Mouse (Mus musculus): Measurements from ENCODE around the gene Rps3a1.

Rps3a1 gene

DNA sequence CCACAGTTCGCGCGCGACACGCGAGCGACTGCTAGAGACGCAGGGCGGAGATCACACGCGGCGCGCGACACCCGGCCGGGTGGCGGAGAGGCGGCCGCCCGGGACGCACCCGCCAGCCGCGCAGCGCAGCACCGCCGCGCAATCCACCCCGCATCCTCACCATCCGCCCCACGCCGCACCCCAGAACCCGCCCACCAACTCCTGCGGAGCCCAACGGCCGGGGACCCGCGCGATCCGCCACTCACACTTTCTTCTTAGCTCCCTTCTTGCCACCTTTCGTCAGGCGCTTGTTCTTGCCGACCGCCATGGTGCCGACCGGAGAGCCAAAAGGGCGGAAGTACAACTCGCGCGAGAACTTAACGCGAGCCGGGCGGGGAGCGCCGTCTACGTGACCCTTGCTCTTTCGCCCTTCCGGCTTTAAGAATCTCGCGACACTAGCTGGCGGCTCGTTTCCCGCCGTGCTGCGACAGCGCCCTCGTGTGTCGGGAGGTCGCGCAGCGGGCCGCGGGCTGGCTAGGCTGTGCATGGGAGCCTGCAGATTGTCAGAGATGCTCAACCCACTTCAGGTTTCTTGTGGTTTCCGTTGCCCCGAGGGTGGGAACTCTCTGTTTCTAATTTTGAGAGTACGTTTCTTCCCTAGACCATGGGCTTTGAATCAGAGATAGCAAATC is at the start of gene Rps3a1:
Gene Rps3a1 (minus strand): TSS at position 440 of the 671 bp plus-strand sequence.
- peak; percentile 99 for DNase-seq (ENCODE audit: low spot score)

DNA sequence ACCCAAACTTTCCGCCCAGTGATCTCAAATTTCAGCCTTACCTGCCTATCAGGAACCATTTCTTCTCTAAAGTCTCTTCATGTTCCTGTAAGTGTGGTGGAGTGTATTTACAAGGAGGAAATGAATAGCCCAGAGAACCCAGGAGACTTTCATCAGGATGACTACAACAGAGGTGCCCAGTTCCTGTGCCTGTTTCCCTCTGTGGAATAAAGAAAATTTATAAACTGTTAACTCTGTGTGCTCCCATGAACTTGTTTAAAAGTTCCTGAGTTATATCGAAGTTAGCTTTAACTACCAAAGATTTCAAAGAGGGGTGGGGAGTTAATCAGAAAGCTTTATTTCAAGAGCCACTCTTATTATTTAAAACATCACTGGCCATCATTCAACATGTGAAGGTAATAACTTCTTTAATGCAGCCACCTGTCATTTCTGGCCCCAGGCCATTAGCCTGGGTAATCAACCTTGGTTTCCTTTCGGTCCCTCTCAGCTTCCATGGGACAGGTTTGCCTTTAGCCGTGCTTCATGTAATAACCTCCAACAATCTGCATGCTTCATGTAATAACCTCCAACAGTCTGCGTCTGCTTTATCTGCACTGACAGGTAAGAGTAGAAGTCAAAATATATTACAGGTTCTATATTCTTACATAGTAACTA is 45.4 kb upstream of the Rps3a1 start:
- no peak for DNase-seq (ENCODE audit: low spot score)

DNA sequence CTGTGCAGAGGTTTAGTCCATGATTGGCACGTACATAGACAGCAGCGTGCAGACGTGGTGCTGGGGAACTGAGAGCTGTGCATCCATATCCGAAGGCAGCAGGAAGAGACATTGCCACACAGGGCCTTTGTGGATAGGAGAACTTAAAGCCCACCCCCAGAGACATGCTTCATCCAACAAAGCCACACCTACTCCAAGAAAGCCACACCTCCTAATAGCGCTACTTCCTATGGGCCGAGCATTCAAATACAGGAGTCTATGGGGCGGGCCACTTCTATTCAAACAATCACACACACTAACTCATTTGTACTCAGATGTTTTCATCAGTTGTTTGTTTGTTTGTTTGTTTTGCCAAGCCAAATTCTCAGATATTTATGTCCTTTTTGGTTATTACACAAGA is 42.0 kb upstream of the Rps3a1 start:
- no peak for DNase-seq (ENCODE audit: low spot score)

DNA sequence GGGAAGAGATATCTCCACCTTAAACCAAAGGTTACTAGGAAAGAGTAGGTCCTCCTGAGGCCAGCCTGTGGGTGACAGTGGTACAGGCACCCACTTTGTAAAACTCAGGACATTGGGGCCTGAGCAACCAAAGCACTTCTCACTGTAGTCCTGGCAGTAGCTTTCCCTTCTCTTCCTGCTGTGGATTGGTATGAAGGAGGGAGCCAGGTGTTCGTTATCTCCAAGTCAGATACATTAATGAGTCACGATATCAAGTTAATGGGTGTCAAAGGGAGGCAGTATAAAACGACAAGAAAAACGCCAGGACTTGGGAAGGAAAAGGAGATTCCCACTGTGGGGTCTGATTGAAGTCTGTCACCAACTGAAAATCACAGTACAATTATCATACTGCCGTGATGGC is 38.6 kb upstream of the Rps3a1 start:
- no peak for DNase-seq (ENCODE audit: low spot score)

GRCm38 (mm10) chr3:86179714-86180113 is 37.2 kb upstream of the Rps3a1 start:
- no peak for DNase-seq (ENCODE audit: low spot score)

GRCm38 (mm10) chr3:86168841-86169425 is 26.4 kb upstream of the Rps3a1 start:
- DNase-seq (ENCODE audit: low spot score) = no peak

- DNase-seq (ENCODE audit: low spot score) = no peak
These were observed 7.0 kb upstream of the Rps3a1 start for GRCm38 (mm10) chr3:86149521-86149920.

DNA sequence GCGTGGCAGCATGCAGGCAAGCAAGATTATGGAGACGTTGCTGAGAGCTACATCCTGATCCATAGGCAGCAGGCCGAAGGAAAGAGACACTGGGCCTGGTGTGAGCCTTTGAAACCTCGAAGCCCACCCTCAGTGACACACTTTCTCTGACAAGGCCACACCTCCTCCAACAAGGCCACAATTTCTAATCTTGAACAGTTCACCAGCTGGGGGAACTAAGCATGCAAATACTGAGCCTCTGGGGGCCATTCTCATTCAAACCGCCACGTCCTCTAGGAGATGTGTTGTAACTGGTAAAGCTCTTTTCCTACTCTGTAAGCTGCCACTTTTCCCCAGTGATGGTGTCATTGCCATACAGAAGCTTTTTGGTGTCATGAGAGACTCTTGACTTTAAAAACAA is 6.6 kb upstream of the Rps3a1 start:
- no peak for DNase-seq (ENCODE audit: low spot score)

GRCm38 (mm10) chr3:86143343-86143742 is 841 bp upstream of the Rps3a1 start:
- DNase-seq (ENCODE audit: low spot score) = no peak

- no peak for DNase-seq (ENCODE audit: low spot score)
These were observed 424 bp upstream of the Rps3a1 start for GRCm38 (mm10) chr3:86142934-86143317.

DNA sequence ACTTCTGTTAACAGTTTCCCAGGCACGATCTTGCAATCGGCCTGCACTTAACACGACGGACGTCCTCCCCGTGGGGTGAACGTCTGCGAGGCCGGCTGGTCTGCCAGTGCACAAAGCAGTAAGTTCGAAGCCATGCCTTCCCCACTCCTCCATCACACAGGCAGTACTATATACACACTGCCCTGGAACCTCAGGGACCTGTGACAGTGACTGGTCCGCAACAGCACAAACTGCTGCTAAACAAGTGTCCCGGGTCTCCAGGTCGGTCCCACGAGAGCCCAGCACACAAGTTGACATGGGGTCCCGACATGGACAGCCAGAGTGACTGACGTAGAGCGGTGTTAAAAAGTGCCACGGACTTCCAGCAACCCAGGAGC is 628 bp downstream of the Rps3a1 start:
- no peak for DNase-seq (ENCODE audit: low spot score)

DNA sequence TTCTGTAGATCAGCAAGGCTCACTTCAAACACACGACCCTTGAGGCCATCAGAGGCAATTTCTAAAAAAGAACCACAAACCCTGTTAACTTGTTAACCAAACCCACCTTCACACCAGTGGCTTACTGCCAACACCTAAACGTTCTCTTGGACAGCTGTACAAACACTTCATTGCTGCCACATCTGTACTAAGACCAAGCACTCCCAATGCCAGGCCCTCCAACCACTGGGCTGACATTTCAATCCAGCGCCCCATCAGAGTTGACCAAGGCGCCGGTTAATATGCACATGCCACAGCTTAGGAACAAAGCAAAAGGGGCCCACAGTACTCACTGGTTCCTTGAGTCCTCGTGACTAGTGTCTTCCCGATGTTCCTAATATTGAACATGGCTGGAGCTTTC is 1.1 kb downstream of the Rps3a1 start:
- no peak for DNase-seq (ENCODE audit: low spot score)

DNA sequence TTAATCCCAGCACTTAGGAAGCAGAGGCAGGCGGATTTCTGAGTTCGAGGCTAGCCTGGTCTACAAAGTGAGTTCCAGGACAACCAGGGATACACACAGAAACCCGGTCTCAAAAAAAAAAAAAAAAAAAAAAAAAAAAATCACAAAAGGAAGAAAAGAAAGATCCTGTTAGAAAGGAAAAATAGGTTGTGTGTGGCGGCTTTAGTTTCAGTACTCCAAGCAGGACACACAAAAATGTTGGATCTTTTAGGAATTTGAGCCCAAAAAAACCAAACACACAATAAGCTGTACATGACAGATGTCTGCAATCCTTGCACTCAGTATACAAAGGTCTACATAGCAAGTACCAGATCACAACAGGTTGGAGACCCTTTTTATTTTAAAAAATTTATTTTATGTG is 2.8 kb downstream of the Rps3a1 start:
- no peak for DNase-seq (ENCODE audit: low spot score)

- no peak for DNase-seq (ENCODE audit: low spot score)
These were observed 5.4 kb downstream of the Rps3a1 start for GRCm38 (mm10) chr3:86136936-86137574.

DNA sequence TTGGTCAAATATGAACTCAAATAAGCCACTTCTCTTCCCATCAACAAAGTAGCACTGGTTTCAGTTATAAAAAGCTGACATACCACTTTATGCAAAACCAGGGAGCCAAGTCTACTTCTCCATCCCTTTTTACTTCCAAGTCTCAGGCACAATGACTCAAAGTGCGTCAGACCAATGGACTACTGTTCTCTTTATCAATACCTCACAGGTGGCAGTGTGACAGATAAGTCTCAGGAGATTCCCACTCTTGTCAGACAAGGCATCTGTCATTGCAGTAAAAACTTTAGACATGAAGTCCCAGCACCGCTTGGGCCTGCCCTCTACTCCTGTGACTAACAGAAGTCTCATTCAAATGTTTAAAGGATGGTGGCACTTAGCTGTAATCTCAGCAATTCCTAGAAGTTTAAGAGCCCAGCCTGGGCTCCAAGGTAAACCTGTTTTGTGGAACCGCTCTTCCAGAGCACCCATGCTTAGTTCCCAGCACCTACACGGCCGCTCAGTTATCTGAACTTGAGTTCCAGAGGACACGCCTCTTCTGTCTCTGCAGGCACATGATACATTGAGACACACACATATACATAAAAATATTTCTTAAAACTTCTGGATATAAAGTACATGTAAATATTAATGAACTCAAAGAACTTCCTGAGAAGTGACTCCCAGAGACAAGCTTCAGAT is 6.5 kb downstream of the Rps3a1 start:
- no peak for DNase-seq (ENCODE audit: low spot score)

- no peak for DNase-seq (ENCODE audit: low spot score)
These were observed 7.4 kb downstream of the Rps3a1 start for GRCm38 (mm10) chr3:86134939-86135638.

DNA sequence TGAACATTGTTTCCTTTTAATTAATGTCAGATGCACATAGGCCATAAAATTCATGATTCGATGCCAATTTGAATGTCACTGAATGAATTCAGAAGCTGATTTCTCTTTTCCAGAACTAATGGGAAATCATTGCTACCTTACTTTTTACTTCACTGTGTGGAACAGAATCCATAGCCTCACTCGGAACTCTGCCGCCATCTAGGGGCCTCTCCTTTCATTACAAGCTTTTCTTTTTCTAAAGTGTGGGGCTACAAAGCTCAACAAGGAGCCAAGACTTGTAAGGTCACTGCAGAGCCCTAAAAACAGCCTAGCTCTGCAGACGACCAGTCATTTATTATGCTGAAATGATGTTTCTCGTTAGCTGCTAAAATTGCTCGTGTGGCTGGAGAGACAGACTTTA is 12.7 kb downstream of the Rps3a1 start:
- DNase-seq (ENCODE audit: low spot score) = peak; percentile 78

GRCm38 (mm10) chr3:86123251-86123746 is 19.2 kb downstream of the Rps3a1 start:
- DNase-seq (ENCODE audit: low spot score) = no peak

DNA sequence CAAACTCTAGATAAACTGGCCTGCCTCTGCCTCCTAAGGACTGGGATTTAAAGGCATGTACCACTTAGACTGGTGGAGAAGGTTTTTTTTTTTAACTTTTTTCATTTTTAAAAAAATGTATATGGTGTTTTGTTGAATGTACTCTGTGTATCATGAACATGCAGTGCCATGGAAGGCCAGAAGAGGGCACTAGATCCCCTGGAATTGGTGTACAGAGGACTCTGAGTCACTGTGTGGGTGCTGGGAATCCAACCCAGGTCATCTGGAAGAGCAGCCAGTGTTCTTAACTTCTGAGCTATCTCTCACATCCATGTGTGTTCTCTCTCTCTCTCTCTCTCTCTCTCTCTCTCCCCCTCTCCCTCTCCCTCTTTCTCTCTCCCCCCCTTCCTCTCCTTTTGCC is 20.3 kb downstream of the Rps3a1 start:
- DNase-seq (ENCODE audit: low spot score) = no peak

- no peak for DNase-seq (ENCODE audit: low spot score)
These were observed 23.1 kb downstream of the Rps3a1 start for GRCm38 (mm10) chr3:86119237-86119932.

DNA sequence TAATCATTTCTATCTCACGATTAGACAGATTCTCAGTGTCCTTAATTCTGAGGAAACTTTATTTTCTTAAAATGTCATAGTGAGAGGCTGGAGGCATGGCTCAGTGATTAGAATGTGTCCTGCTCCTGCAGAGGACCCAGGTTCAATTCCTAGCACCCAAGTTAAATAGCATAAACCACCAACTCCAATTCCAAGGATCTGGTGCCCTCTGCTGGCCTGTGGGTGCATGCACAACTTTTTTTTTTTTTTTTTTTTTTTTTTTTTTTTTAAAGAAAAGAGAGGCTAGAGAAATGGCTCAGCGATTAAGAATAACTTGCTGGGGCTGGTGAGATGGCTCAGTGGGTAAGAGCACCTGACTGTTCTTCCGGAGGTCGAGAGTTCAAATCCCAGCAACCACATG is 25.6 kb downstream of the Rps3a1 start:
- no peak for DNase-seq (ENCODE audit: low spot score)
